Mouse (Mus musculus): ENCODE results near the gene Gm7138. TPM values are rescaled to one million over a fixed set of nuclear protein-coding genes. Genes with fewer than 3 reads are reported as not detected.

Gene Gm7138
- polyA plus RNA-seq, 1 experiment from 2014 or later, result not detected

GRCm38 (mm10) chr10:77738929-77739328 is 37.8 kb downstream of the Gm7138 start:
- H3K27me3 ChIP-seq (replicated peaks), result no peaks in the 10 kb centered on the region
- H3K4me1 ChIP-seq, result no peaks in the 10 kb centered on the region
- ATAC-seq, result no peak
- no peak overlapping the region for H3K27ac ChIP-seq
- H3K36me3 ChIP-seq, result no peaks in the 10 kb centered on the region
- no peak overlapping the region for H3K4me2 ChIP-seq
- H3K9ac ChIP-seq, result no peak overlapping the region
- H3K9me3 ChIP-seq (replicated peaks), result peaks cover 4% of the 10 kb centered on the region; the same call in 1 of the 2 replicates
- WGBS (ENCODE audit: insufficient replicate concordance), result 52% methylated on average over 4 of the region's 4 CpGs
- H3K4me3 ChIP-seq, result no peak overlapping the region

GRCm38 (mm10) chr10:77735928-77736327 is 40.8 kb downstream of the Gm7138 start:
- WGBS (ENCODE audit: insufficient replicate concordance), result 81% methylated on average over 1 of the region's 1 CpGs
- ATAC-seq, result no peak
- no peaks in the 10 kb centered on the region for H3K36me3 ChIP-seq
- no peak overlapping the region for H3K27ac ChIP-seq
- peaks cover 4% of the 10 kb centered on the region; the same call in 1 of the 2 replicates for H3K9me3 ChIP-seq (replicated peaks)
- no peak overlapping the region for H3K4me3 ChIP-seq
- H3K4me1 ChIP-seq, result no peaks in the 10 kb centered on the region
- no peak overlapping the region for H3K4me2 ChIP-seq
- H3K9ac ChIP-seq, result no peak overlapping the region
- no peaks in the 10 kb centered on the region for H3K27me3 ChIP-seq (replicated peaks)

- H3K9me3 ChIP-seq (replicated peaks), result no peaks in the 10 kb centered on the region
- no peak for ATAC-seq
- H3K36me3 ChIP-seq, result no peaks in the 10 kb centered on the region
- no peak overlapping the region for H3K4me2 ChIP-seq
- 43% methylated on average over 4 of the region's 4 CpGs for WGBS (ENCODE audit: insufficient replicate concordance)
- no peak overlapping the region for H3K4me3 ChIP-seq
- no peak overlapping the region for H3K9ac ChIP-seq
- H3K4me1 ChIP-seq, result no peaks in the 10 kb centered on the region
- 0 out of 2 replicates have a peak, but pooled peaks cover 5% of the 10 kb centered on the region for H3K27me3 ChIP-seq (replicated peaks)
- no peak overlapping the region for H3K27ac ChIP-seq
These were observed 47.5 kb downstream of the Gm7138 start for GRCm38 (mm10) chr10:77729241-77729640.

GRCm38 (mm10) chr10:77728280-77728679 is 48.5 kb downstream of the Gm7138 start:
- no peaks in the 10 kb centered on the region for H3K4me1 ChIP-seq
- WGBS (ENCODE audit: insufficient replicate concordance), result 47% methylated on average over 4 of the region's 4 CpGs

More at GRCm38 (mm10) chr10:77728280-77728679, 48.5 kb downstream of the Gm7138 start:
- H3K36me3 ChIP-seq, result no peaks in the 10 kb centered on the region
- no peak overlapping the region for H3K27ac ChIP-seq
- H3K27me3 ChIP-seq (replicated peaks), result 0 out of 2 replicates have a peak, but pooled peaks cover 5% of the 10 kb centered on the region
- no peak overlapping the region for H3K4me3 ChIP-seq
- no peaks in the 10 kb centered on the region for H3K9me3 ChIP-seq (replicated peaks)
- ATAC-seq, result no peak
- no peak overlapping the region for H3K4me2 ChIP-seq
- no peak overlapping the region for H3K9ac ChIP-seq

Other genes with a start within 250 kb of the Gm7138 start
- 13.5 and 13.9 TPM in 2 replicates for gene Itgb2, start 246.7 kb downstream of the Gm7138 start, polyA plus RNA-seq (2016; fragmentation: Nextera tagmentation; extraction: Ambion mirVana)
- 68.8 and 72.8 TPM in 2 replicates for gene Pttg1ip, start 195.2 kb downstream of the Gm7138 start, polyA plus RNA-seq (2016; fragmentation: Nextera tagmentation; extraction: Ambion mirVana)
- 138 and 146 TPM in 2 replicates for gene Sumo3, start 170.8 kb downstream of the Gm7138 start, polyA plus RNA-seq (2016; fragmentation: Nextera tagmentation; extraction: Ambion mirVana)
- 5.1 TPM in 1 of 2 replicates, not detected in the other for gene Gm49325, start 170.7 kb downstream of the Gm7138 start, polyA plus RNA-seq (2016; fragmentation: Nextera tagmentation; extraction: Ambion mirVana)
- 55.7 and 59.9 TPM in 2 replicates for gene Ube2g2, start 154.7 kb downstream of the Gm7138 start, polyA plus RNA-seq (2016; fragmentation: Nextera tagmentation; extraction: Ambion mirVana)
- 0.05 TPM in 1 of 2 replicates, not detected in the other for gene Tspear, start 90.4 kb downstream of the Gm7138 start, polyA plus RNA-seq (2016; fragmentation: Nextera tagmentation; extraction: Ambion mirVana)
- gene Gm19402, start 86.2 kb downstream of the Gm7138 start, polyA plus RNA-seq (2016; fragmentation: Nextera tagmentation; extraction: Ambion mirVana), result not detected in 2 replicates
- gene Gm9508, start 79.7 kb downstream of the Gm7138 start, polyA plus RNA-seq (2016; fragmentation: Nextera tagmentation; extraction: Ambion mirVana), result not detected in 2 replicates
- gene Gm10272, start 70.3 kb downstream of the Gm7138 start, polyA plus RNA-seq (2016; fragmentation: Nextera tagmentation; extraction: Ambion mirVana), result not detected in 2 replicates
- not detected in 2 replicates for gene Gm10024, start 65.5 kb downstream of the Gm7138 start, polyA plus RNA-seq (2016; fragmentation: Nextera tagmentation; extraction: Ambion mirVana)
- gene Gm10142, start 61.1 kb downstream of the Gm7138 start, polyA plus RNA-seq (2016; fragmentation: Nextera tagmentation; extraction: Ambion mirVana), result not detected in 2 replicates
- gene Krtap12-1, start 56.3 kb downstream of the Gm7138 start, polyA plus RNA-seq (2016; fragmentation: Nextera tagmentation; extraction: Ambion mirVana), result not detected in 2 replicates
- gene Gm10100, start 50.5 kb downstream of the Gm7138 start, polyA plus RNA-seq (2016; fragmentation: Nextera tagmentation; extraction: Ambion mirVana), result not detected in 2 replicates
- gene Gm18596, start 34.3 kb downstream of the Gm7138 start, polyA plus RNA-seq (2016; fragmentation: Nextera tagmentation; extraction: Ambion mirVana), result not detected in 2 replicates
- gene Gm9736, start 25.6 kb downstream of the Gm7138 start, polyA plus RNA-seq (2016; fragmentation: Nextera tagmentation; extraction: Ambion mirVana), result not detected in 2 replicates
- not detected in 2 replicates for gene Gm3233, start 17.3 kb downstream of the Gm7138 start, polyA plus RNA-seq (2016; fragmentation: Nextera tagmentation; extraction: Ambion mirVana)
- gene Gm3238, start 5.6 kb downstream of the Gm7138 start, polyA plus RNA-seq (2016; fragmentation: Nextera tagmentation; extraction: Ambion mirVana), result not detected in 2 replicates
- not detected in 2 replicates for gene Gm3250, start 5.6 kb upstream of the Gm7138 start, polyA plus RNA-seq (2016; fragmentation: Nextera tagmentation; extraction: Ambion mirVana)
- not detected in 2 replicates for gene Gm7137, start 11.3 kb upstream of the Gm7138 start, polyA plus RNA-seq (2016; fragmentation: Nextera tagmentation; extraction: Ambion mirVana)
- gene Gm9639, start 18.1 kb upstream of the Gm7138 start, polyA plus RNA-seq (2016; fragmentation: Nextera tagmentation; extraction: Ambion mirVana), result not detected in 2 replicates
- gene Gm19668, start 22.2 kb upstream of the Gm7138 start, polyA plus RNA-seq (2016; fragmentation: Nextera tagmentation; extraction: Ambion mirVana), result not detected in 2 replicates
- not detected in 2 replicates for gene Gm9507, start 34.9 kb upstream of the Gm7138 start, polyA plus RNA-seq (2016; fragmentation: Nextera tagmentation; extraction: Ambion mirVana)
- not detected in 2 replicates for gene Gm2696, start 37.7 kb upstream of the Gm7138 start, polyA plus RNA-seq (2016; fragmentation: Nextera tagmentation; extraction: Ambion mirVana)
- gene Krtap10-4, start 50.2 kb upstream of the Gm7138 start, polyA plus RNA-seq (2016; fragmentation: Nextera tagmentation; extraction: Ambion mirVana), result not detected in 2 replicates
- not detected in 2 replicates for gene Krtap10-10, start 59.0 kb upstream of the Gm7138 start, polyA plus RNA-seq (2016; fragmentation: Nextera tagmentation; extraction: Ambion mirVana)
- gene Gm36176, start 69.9 kb upstream of the Gm7138 start, polyA plus RNA-seq (2016; fragmentation: Nextera tagmentation; extraction: Ambion mirVana), result not detected in 2 replicates
- not detected in 2 replicates for gene Gm10318, start 75.9 kb upstream of the Gm7138 start, polyA plus RNA-seq (2016; fragmentation: Nextera tagmentation; extraction: Ambion mirVana)
- gene Gm3285, start 85.0 kb upstream of the Gm7138 start, polyA plus RNA-seq (2016; fragmentation: Nextera tagmentation; extraction: Ambion mirVana), result not detected in 2 replicates
- gene Lrrc3, start 125.6 kb upstream of the Gm7138 start, polyA plus RNA-seq (2016; fragmentation: Nextera tagmentation; extraction: Ambion mirVana), result 8.5 and 8.7 TPM in 2 replicates
- gene Trpm2, start 193.6 kb upstream of the Gm7138 start, polyA plus RNA-seq (2016; fragmentation: Nextera tagmentation; extraction: Ambion mirVana), result 1.1 and 1.2 TPM in 2 replicates
- 6.7 and 6.9 TPM in 2 replicates for gene 1810043G02Rik, start 201.6 kb upstream of the Gm7138 start, polyA plus RNA-seq (2016; fragmentation: Nextera tagmentation; extraction: Ambion mirVana)
- gene Pfkl, start 233.1 kb upstream of the Gm7138 start, polyA plus RNA-seq (2016; fragmentation: Nextera tagmentation; extraction: Ambion mirVana), result 152 and 157 TPM in 2 replicates

Measured in liver, embryonic 12.5 days (tissue).